Comparison of ENCODE assay signal across 7 mouse cellular contexts in genomic region chr9:64020171-64020605, GRCm38 (mm10). TPM values are rescaled to one million over a fixed set of nuclear protein-coding genes. Genes with fewer than 3 reads are reported as not detected.
A peak's percentile ranks its signal among the peaks of the same experiment; 100 is the strongest.
DNase-seq lines count a peak whose midpoint lies in the region; ATAC-seq and TF ChIP-seq lines count a peak whose summit lies in the region.

No protein-coding gene starts in this region.

- peaks cover 23% of the 10 kb centered on the region for H3K4me1 ChIP-seq in testis, adult 2 months (ENCODE audit: control insufficient read depth, insufficient read depth, low read length)
- H3K4me1 ChIP-seq in embryonic facial prominence, embryonic 10.5 days = peaks cover 97% of the 10 kb centered on the region
- H3K4me1 ChIP-seq in heart, postnatal 0 days (ENCODE audit: control insufficient read depth, insufficient read depth) = peaks cover 19% of the 10 kb centered on the region; the same call in 1 of the 2 replicates
- peaks cover 72% of the 10 kb centered on the region for H3K4me1 ChIP-seq in liver, embryonic 11.5 days (replicated peaks; ENCODE audit: control insufficient read depth, insufficient read depth, low read length)
- peaks cover 83% of the 10 kb centered on the region for H3K4me1 ChIP-seq in neural tube, embryonic 13.5 days (replicated peaks)

- H3K9me3 ChIP-seq in embryonic facial prominence, embryonic 10.5 days = no peaks in the 10 kb centered on the region
- H3K9me3 ChIP-seq in heart, postnatal 0 days (replicated peaks; ENCODE audit: control insufficient read depth, low read length) = no peaks in the 10 kb centered on the region
- no peaks in the 10 kb centered on the region for H3K9me3 ChIP-seq in liver, embryonic 11.5 days (ENCODE audit: control insufficient read depth, low read length)
- no peaks in the 10 kb centered on the region for H3K9me3 ChIP-seq in neural tube, embryonic 13.5 days

- H3K27me3 ChIP-seq in testis, adult 2 months (ENCODE audit: control insufficient read depth, insufficient read depth, low read length) = no peaks in the 10 kb centered on the region; the same call in 1 of the 2 replicates
- H3K27me3 ChIP-seq in embryonic facial prominence, embryonic 10.5 days (replicated peaks; ENCODE audit: low read depth, poor library complexity, severe bottlenecking) = peaks cover 30% of the 10 kb centered on the region
- H3K27me3 ChIP-seq in heart, postnatal 0 days (ENCODE audit: control insufficient read depth, insufficient read depth, low read length) = no peaks in the 10 kb centered on the region
- H3K27me3 ChIP-seq in liver, embryonic 11.5 days (replicated peaks; ENCODE audit: control insufficient read depth, insufficient read depth, low read length) = peaks cover 23% of the 10 kb centered on the region
- H3K27me3 ChIP-seq in neural tube, embryonic 13.5 days = peaks cover 37% of the 10 kb centered on the region

- no peak for TF ChIP-seq EP300 in heart, postnatal 0 days (IDR thresholded peaks at IDR 0.05; ENCODE audit: low read depth)

- no peak for ATAC-seq in heart, postnatal 0 days (ENCODE audit: insufficient read depth, low read depth)
- no peak for ATAC-seq in liver, embryonic 11.5 days (replicated peaks; ENCODE audit: low FRiP score)
- ATAC-seq in neural tube, embryonic 13.5 days (ENCODE audit: low read depth) = no peak

- TF ChIP-seq POLR2A in testis, adult 2 months (IDR thresholded peaks at IDR 0.05; ENCODE audit: control insufficient read depth, low read depth, low read length) = no peak

- H3K36me3 ChIP-seq in testis, adult 2 months (ENCODE audit: control insufficient read depth, insufficient read depth, low read length) = no peaks in the 10 kb centered on the region
- peaks cover 10% of the 10 kb centered on the region; the same call in 1 of the 2 replicates for H3K36me3 ChIP-seq in embryonic facial prominence, embryonic 10.5 days (replicated peaks)
- H3K36me3 ChIP-seq in heart, postnatal 0 days (replicated peaks; ENCODE audit: control insufficient read depth, insufficient read depth, low read length) = no peaks in the 10 kb centered on the region
- H3K36me3 ChIP-seq in liver, embryonic 11.5 days (ENCODE audit: control insufficient read depth, insufficient read depth, low read length) = no peaks in the 10 kb centered on the region; the same call in 1 of the 2 replicates
- no peaks in the 10 kb centered on the region for H3K36me3 ChIP-seq in neural tube, embryonic 13.5 days

- TF ChIP-seq CTCF in testis, adult 2 months (IDR thresholded peaks at IDR 0.05; ENCODE audit: control insufficient read depth, insufficient read depth, insufficient replicate concordance, low read depth, low read length) = no peak
- TF ChIP-seq CTCF in heart, postnatal 0 days (IDR thresholded peaks at IDR 0.05; ENCODE audit: low read depth) = no peak

- H3K27ac ChIP-seq in testis, adult 2 months (ENCODE audit: control insufficient read depth, insufficient read depth, low read depth, low read length) = no peak overlapping the region
- peak overlapping the region; percentile 97 for H3K27ac ChIP-seq in embryonic facial prominence, embryonic 10.5 days (replicated peaks)
- peak overlapping the region; percentile 91 for H3K27ac ChIP-seq in heart, postnatal 0 days (ENCODE audit: low read depth)
- peak overlapping the region; percentile 96 for H3K27ac ChIP-seq in liver, embryonic 11.5 days (ENCODE audit: low read depth, low read length)
- H3K27ac ChIP-seq in neural tube, embryonic 13.5 days (replicated peaks) = peak overlapping the region; percentile 74

- under 1% methylated on average over 50 of the region's 50 CpGs for WGBS in embryonic facial prominence, embryonic 10.5 days
- 1% methylated on average over 50 of the region's 50 CpGs for WGBS in heart, postnatal 0 days
- under 1% methylated on average over 49 of the region's 50 CpGs for WGBS in liver, embryonic 11.5 days
- WGBS in neural tube, embryonic 13.5 days = 1% methylated on average over 50 of the region's 50 CpGs

- peak overlapping the region; percentile 78 for H3K4me3 ChIP-seq in testis, adult 2 months (ENCODE audit: control insufficient read depth, low read depth, low read length)
- peak overlapping the region; percentile 91 for H3K4me3 ChIP-seq in embryonic facial prominence, embryonic 10.5 days
- H3K4me3 ChIP-seq in heart, postnatal 0 days (ENCODE audit: low read depth, low read length) = peak overlapping the region; percentile 72
- H3K4me3 ChIP-seq in liver, embryonic 11.5 days (ENCODE audit: low read depth, low read length) = peak overlapping the region; percentile 71
- peak overlapping the region; percentile 66 for H3K4me3 ChIP-seq in neural tube, embryonic 13.5 days

- H3K9ac ChIP-seq in heart, postnatal 0 days (replicated peaks; ENCODE audit: low read depth, low read length) = peak overlapping the region; percentile 88
- H3K9ac ChIP-seq in liver, embryonic 11.5 days (ENCODE audit: low read depth, low read length) = peak overlapping the region; percentile 78
- peak overlapping the region; percentile 86 for H3K9ac ChIP-seq in neural tube, embryonic 13.5 days

- no peak for DNase-seq in testis, postnatal 14 days (ENCODE audit: low spot score)
- peak; percentile 63 for DNase-seq in embryonic facial prominence, embryonic 10.5 days (ENCODE audit: low spot score)
- DNase-seq in heart, postnatal 0 days (ENCODE audit: low spot score) = no peak
- DNase-seq in liver, embryonic 11.5 days (ENCODE audit: low spot score) = peak; percentile 45
- DNase-seq in layer of hippocampus, adult 9-10 months (ENCODE audit: low spot score) = no peak

- peak overlapping the region; percentile 87 for H3K4me2 ChIP-seq in heart, postnatal 0 days (ENCODE audit: low read depth, low read length)
- H3K4me2 ChIP-seq in liver, embryonic 11.5 days = peak overlapping the region; percentile 97
- H3K4me2 ChIP-seq in neural tube, embryonic 13.5 days = peak overlapping the region; percentile 83

RNA-seq across cellular contexts. Expression of gene Smad6, which starts 1.7 kb away (rescaled TPM):
- 34.5 and 38.1 TPM in 2 replicates for polyA plus RNA-seq in testis, adult 2 months (2012; rRNA removed)
- 7.2 and 7.3 TPM in 2 replicates for polyA plus RNA-seq in embryonic facial prominence, embryonic 10.5 days (2016; fragmentation: Nextera tagmentation; extraction: Ambion mirVana)
- 68.4 and 93.1 TPM in 2 replicates for total RNA-seq in heart, postnatal 0 days (2014; rRNA removed; ENCODE audit: low replicate concordance)
- 5.6 and 6.7 TPM in 2 replicates for polyA plus RNA-seq in heart, postnatal 0 days (2015; fragmentation: Nextera tagmentation; extraction: Ambion mirVana)
- 10.1 and 11.1 TPM in 2 replicates for polyA plus RNA-seq in liver, embryonic 11.5 days (2014; fragmentation: Nextera tagmentation; extraction: Ambion mirVana)
- polyA plus RNA-seq in neural tube, embryonic 13.5 days (2015; fragmentation: Nextera tagmentation; extraction: Ambion mirVana) = 3.8 and 4.1 TPM in 2 replicates

Comparison
In these comparisons a context has a peak if more than half of its experiments do, and no peak if none do; other contexts are left out.
1. DNase-seq: peak in embryonic facial prominence, embryonic 10.5 days (single experiment) and liver, embryonic 11.5 days (single experiment); none in testis, postnatal 14 days (single experiment), heart, postnatal 0 days (single experiment) and layer of hippocampus, adult 9-10 months (single experiment).
2. Peak in every context shown above with its lines, with median percentiles within 50 percentile points of each other: H3K4me3 ChIP-seq, H3K4me2 ChIP-seq and H3K9ac ChIP-seq.